Mouse (Mus musculus) lung, adult 2 months (tissue): ENCODE measurements around the gene Wdr90.
A peak's percentile ranks its signal among the peaks of the same experiment; 100 is the strongest.

Experiments
- CTCF ChIP-seq: fragments of 200-500 bp; IDR thresholded peaks from 2 replicates; pipeline ENCODE4 v1.5.1; 2011; ENCODE audit warnings: mild to moderate bottlenecking, low read length, control low read depth; ENCODE audit not compliant: insufficient read depth
- POLR2A ChIP-seq: fragments of 200-500 bp; IDR thresholded peaks from 2 replicates; pipeline ENCODE4 v1.6.1; 2011; ENCODE audit warnings: low read depth, mild to moderate bottlenecking, control low read depth, low read length, borderline replicate concordance; ENCODE audit errors: extremely low read depth

DNA sequence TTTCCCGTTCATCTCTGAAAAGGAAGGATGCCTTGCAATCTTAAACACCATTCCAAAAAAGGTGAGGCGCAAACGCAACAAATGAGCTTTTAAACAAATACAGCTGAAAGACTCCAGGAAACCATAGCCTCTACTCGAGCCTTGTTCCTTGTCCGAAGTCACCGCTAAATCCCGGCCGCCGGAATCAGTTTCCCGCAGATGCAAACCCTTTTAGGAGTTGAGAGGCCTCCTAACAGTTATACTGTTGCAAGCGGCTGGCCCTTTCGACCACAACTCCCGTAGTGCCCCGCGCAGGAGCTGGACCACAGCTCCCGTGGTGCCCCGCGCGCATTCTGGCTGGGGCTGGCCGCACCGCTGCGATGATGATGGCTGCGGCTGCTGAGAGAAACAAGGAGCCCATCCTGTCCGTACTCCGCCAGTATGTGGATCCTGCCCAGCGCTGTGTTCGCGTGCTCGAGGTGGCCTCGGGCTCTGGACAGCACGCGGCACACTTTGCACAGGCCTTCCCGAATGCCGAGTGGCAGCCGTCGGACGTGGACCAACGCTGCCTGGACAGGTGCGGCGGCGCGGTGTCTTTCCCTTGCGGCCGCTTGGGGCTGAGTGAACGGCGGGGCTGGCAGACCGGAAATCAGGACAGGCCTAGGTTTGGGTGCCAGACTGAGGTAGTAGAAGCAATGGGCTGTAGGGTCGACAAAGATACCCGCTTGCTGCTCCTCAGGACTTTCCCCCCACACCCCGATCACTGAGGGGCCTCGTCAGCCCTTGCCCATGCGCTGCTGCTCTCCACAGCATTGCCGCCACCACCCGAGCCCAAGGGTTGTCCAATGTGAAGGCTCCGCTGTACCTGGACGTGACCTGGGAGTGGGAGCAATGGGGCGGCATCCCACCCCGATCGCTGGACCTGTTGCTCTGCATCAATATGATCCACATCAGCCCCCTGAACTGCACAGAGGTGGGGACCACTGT lies 14.2 kb upstream of the Wdr90 start:
- TF ChIP-seq POLR2A (peak; percentile 90), CTCF (no peak)
